Mouse (Mus musculus) lung, postnatal 10 days (tissue): ENCODE results near the gene Aebp2.
"Not testable (repeated sequence)": the region's sequence is repeated elsewhere in the genome, so short reads cannot be mapped to it uniquely, and the experiment has no call there.

Source experiments
- DNase-seq: peaks from one replicate; pipeline ENCODE4 v3.0.0; 2021

Aebp2 gene

DNA sequence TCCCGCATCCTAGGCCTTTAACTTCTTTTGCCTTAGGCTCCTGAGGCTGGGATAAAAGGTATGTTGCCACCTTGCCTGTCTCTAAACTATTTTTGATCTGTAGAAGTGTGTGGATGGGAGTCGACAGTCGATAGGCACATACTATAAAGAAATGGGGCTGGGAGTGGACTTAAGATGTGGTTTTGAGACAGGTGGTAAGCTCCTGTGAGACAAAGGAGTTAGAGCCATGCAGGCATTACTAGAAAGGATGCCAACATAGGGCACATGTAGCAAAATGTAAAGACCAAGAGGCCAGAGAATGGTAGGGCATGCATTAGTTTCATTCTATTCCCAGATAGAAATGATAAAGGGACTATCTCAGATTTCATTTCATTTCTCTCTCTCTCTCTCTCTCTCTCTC lies 34.5 kb downstream of the Aebp2 start:
- no peak for DNase-seq

DNA sequence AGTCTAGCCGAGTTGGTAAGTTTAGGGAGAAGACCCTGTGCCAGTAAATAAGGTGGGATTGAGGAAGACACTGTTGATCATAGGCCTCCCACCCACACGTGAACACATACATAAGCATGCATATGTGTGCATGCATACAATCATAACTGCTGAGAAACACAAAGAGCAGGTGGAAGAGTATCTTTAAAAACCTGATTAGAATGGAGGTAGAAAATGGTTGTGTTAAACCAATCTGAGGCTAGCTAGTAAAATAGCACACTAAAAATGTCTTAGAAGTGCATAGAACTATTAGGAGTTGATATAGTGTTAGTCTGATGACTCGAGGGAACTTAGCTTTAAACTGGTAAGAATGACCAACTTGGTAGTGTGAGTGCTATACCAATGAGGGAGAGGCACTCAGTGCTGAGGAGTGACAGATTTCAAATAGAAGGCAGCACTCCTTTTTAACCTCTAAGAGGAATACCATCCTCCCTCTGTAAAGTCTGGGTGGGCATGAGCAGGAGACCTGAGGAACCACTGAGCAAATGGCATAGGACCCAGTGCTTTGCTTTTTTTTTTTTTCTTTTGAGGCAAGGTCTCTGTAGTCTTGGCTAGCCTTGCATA lies 35.6 kb downstream of the Aebp2 start:
- DNase-seq = no peak

DNA sequence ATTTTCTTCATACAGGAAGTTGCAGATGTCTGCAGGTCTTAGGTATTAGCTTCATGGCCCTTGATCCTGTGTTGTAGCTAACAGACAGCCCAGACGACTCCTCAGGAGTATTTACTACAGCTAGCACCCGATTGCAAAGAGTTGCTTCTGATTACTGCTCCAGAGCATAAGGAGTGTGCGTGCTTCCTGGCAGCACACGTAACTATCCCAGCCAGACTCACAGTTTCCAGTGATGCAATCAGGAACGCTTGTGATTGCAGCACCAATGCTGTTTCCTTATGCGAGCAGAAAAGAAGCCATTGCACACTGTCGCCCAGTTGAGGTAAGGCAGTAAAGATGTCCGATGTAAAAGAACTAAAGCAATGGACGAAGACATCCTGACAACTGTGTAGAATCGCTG lies 38.6 kb downstream of the Aebp2 start:
- no peak for DNase-seq

DNA sequence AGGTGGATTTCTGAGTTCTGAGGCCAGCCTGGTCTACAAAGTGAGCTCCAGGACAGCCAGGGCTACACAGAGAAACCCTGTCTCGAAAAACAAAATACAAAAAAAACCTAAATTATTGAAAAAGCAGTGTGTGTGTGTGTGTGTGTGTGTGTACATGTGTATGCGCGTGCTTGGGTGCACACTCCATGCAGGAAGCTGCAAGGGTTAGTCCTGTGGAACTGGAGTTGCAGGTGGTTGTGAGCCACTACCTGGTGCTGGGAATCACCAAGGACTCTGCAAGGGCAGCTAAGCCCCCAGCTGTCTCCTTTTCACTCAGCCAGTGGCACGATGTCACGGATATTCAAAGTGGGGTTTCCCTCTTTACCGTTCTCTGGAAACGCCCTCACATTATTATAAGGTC lies 39.3 kb downstream of the Aebp2 start:
- no peak for DNase-seq

DNA sequence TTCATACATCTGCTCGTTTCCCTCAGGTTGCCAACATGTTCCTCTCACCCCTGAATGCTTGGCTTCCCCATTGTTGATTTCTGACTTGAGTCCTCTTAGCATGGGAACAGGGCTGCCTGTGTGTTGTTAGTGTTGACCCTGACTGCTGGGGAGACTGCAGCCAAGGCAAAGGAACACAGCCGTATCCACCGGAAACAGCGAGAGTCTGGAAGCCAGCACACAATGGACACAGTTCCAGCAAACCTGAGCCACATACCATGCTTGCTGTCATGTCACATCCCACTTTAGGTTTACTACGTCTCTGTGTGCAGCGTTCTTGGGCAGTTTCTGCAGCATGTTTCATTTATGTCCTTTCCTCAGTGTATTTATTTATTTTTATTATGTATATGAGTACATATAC lies 39.8 kb downstream of the Aebp2 start:
- peak; percentile 17 for DNase-seq

DNA sequence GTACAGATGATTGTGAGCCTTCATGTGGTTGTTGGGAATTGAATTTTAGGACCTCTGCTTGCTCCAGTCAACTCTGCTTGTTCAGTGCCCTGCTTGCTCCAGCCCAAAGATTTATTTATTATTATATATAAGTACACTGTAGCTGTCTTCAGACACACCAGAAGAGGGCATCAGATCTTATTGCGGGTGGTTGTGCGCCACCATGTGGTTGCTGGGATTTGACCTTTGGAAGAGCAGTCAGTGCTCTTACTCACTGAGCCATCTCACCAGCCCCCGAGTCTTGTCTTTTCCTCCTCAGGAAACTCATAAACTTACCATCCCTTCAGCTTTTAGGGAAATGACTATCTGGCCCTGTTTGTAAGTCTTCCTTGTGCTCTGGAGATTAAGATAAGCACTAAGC lies 40.2 kb downstream of the Aebp2 start:
- not testable (repeated sequence) for DNase-seq

DNA sequence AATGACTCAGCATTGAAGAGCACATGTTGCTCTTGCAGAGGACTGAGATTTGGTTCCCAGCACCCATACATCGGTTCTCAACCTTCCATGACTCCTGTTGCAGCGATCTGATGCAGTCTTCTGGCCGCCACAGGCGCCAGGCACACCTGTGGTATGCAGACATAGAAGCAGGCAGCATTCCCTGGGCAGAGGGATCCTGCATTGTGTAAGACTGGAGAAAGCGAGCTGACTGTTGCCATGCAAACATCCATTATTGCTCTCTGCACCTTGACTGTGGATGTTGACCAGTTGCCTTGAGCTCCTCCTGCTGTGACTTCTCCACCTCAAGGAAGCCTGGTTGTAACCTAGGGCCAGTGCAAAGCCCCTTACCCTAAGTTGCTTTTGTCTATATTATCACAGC lies 42.1 kb downstream of the Aebp2 start:
- no peak for DNase-seq

DNA sequence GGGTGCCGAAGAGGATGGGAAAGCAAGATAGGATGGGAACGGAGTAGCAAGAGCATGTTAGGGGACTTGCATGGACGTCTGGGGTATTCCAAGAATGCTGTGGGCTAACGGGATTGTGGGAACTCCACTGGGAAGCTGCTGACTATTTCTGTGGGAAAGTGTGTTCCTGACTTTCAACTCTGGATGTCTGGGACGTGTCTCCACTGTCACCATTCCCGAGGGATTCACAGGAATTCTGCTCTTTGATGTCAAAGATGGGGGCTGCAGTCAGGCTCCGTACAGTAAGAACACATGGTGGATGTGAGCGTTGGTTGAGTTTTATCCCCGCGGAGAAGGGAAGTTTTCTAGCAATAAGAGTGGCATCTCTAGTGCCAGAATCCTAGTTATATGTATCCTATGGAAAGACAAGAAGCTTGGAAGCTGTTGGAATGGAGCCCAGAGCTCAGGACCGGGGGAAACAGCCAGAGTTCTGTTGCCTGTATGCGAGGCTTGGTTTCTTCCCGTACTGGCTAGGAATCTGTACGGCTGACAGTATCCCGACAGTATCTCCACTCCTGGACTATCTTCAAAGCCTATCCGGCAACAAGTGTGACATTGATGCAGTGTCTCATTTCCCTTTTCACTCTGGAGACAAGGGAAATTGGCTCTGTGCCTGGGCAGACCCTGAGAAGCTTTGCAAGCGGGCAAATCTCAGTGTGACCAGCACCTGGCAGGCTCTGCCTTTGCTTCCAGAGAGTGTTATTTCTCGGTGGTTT lies 44.2 kb downstream of the Aebp2 start:
- peak; percentile 82 for DNase-seq

DNA sequence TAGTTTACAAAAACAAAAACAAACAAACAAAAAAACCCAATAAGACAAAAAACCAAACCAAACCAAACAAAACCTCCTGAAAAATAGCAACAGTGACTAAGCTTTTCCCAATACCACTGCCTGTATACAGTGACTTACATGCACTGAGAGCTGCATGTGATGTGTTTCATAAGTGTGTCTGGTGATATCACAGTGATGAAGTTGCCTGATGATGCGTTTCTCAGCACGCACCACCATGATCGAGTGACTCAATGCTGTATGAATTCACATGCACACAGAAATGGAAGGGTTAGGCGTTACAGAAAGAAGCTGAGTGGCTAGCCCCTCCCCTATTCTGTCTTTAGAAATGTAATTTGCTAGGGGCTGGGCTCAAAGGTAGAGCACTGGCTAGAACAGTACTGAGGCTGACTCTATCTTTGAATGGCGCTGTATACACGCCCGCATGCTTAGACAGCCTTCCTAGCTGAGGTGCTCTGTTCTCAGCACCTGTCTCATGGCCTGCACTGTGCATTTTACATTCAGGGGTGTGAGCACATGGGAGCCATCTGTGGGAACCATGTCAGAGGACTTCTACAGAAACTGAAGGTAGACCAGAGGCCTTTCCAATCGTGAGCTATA lies 44.9 kb downstream of the Aebp2 start:
- DNase-seq = no peak

DNA sequence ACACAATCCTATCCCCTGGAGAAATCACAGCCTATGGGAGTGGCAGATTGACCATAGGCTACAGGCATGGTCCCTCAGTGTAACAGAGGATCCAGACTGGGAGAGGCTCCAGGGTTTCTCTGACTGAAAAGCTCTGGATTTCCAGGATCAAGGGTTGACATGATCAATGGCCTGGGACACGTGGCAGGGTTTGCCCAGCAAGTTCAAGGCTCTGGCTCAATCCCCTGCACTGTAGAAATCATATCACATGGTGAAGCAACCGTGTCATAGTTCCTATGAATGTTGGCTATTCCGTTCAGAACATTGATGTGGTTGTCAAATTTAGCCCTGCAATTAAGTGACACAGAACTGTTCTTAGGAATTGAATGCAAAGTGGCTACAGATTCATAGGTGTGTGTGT lies 52.0 kb downstream of the Aebp2 start:
- no peak for DNase-seq

DNA sequence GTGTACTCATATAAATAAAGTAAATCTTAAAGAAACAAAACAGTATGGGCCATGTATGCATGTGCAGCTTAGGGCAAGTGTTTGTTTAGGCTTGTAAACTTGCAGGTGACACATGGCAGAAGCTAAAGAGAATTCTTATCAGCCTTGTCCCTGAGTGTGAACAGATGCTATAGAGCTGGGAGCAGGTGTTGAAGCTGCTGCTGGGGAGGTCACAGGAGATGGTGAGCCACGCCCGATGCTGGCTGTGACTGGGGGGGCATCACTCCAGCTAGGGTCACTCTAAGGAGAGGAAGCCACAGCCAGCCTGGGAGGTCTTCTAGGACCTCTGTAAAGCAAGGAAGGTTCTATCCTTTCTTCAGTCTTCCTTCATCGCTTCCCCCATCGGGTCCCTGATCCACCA lies 53.6 kb downstream of the Aebp2 start:
- no peak for DNase-seq

DNA sequence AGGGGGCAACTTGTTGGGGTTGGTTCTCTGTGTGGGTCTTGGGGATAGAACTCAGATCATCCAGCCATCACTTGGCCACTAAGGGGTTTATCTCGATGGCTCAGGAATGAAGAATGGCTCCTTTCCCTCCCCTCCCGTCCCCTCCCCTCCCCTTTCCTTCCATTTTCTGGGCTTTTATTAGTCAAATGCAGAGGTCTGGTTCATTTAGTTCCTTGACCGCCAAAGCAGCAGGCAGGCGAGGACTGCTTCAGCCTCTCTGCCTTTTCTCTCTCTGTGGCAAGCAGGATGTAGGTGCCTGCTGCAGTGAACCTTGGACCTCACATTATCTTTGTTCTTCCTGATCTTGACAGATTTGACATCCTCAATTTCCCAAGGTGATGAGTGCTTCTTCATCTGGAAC lies 54.6 kb downstream of the Aebp2 start:
- DNase-seq = no peak

DNA sequence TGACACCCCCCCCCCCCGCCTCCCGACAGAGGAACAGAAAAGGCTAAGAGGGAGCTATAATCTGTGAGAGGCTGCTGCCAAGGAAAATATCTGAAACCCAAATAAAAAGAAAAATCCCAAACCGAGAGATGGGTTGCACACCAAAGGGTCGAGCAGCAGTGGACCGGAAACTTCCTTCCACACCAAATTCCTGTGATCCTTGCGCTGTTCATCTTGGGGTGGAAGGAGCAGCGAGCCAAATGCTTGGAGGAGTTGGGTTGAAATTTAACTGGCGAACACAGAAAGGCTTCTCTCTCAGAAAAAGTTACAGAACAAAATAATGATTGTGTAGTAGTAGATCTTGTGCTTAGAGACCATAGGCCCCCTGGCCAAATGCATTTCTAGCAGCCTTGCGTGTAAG lies 55.5 kb downstream of the Aebp2 start:
- DNase-seq = no peak

DNA sequence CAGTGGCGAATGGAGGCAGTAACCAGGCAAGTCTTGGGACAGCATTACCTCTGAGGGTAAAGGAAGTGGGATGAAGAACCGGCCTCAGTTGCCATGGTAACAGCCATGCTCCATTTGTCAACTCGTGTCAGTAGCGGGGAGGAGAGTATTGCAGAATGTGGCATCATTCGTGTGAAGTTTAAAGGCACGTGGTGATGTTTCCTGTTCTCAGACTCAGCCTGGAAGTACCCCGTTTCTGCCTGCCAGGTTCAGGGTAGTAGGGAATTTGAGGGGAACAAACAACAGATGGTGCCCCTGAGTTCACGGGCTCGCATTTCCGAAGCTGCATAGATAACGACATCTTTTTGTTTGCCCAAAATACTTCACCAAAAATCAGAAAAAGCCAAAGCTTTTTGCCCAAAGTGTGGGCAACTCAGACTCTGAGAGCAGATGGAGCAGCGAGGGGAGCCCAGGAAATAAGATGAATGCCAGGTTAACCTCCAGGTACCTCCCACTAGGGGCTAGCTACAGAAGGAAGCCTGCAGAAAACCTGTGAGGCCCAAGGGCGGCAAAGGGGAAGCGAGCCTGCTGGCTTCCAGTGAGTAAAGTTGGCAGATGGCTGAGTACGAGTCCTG lies 56.3 kb downstream of the Aebp2 start:
- peak; percentile 58 for DNase-seq

DNA sequence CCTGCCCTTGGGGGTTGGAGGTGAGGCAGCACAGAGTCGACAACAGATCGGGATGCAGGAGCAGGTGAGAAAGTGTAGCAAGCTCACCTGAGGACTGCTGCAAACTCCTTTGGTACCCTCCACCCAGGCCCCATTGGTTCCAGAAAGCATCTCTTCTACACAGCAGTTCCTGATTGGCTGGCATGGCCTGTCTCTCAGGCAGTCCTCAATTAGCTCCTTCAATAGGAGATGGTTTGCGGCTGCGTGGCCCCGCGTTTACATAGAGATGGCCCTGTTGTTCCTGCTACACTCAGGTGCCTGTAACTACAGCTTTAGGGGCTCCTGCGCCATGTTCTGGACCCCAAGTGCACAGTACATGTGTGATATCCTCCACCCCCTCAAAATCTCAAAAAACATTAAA lies 58.2 kb downstream of the Aebp2 start:
- DNase-seq = no peak

DNA sequence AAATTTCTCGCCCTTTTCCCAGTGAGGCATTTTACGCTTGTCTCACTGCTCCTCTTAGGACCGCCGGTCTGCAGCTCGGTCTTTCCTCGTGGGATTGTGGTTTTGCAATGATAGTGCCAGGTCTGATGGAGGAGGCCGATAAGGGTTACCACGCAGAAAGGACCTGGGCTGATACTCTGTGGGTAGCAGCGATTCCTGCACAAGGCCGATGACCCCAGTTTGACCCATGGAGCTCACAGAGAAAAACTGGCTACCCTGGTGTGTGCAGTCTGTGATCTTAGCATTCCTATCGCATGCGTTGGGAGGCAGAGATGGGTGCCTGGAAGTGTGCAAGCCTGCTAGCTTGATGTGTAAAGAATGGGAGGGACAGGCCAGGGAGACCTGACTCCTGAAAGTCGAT lies 60.4 kb downstream of the Aebp2 start:
- DNase-seq = no peak

DNA sequence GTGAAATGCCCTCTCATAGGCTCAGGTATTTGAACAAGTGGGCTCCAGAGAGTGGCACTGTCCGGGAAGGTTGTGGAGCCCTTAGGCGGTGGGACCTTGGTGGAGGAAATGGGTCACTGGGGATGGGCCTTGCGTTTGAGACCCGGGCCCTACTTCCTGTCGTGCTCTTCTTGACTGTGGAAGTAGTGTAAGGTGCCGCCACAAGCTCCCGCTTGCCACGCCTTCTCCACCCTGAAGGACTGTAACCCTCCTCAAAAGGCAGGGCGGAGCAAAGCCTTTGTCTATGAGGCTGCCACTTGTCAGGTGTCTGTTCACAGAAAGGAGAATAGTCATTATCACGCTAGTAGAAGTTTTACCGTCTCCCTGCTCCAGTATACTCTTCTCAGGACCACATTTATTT lies 61.9 kb downstream of the Aebp2 start:
- DNase-seq = no peak

DNA sequence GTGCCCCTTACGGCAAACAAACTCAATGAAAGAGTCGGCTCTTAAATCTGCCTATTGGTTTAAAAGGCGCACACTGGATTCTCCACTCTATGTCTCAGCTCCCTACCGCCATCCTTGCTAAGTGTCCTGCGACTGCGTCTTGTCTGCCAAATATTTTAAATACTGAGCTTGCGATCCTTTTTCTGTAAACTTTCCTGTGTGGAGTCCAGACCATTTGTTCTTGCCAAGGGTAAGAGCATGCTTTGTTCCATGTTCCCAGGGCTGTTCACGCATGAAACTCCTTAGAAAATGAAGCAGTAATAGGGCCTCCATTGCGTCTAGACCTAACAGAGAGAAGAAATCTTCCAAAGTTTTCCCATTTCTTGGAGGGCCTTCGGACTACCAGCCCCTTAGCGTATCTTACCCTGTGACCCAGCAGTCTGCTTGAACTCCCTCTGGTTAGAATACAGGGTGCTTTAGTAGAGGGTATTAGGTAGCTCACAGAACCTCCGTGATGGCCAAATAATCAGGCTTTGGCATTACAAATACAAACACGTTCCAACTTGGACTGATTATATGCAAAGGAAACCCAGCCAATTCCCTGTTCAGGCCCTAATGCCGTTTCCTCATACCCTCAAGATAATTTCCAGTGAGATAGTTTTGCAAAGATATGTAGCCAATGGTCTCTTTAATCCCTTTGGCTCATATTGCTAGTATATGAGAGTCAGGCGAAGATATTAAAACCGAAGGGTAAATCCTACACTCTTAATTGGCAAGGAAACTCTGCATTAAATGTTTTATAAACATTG lies 67.3 kb downstream of the Aebp2 start:
- DNase-seq = peak; percentile 36

DNA sequence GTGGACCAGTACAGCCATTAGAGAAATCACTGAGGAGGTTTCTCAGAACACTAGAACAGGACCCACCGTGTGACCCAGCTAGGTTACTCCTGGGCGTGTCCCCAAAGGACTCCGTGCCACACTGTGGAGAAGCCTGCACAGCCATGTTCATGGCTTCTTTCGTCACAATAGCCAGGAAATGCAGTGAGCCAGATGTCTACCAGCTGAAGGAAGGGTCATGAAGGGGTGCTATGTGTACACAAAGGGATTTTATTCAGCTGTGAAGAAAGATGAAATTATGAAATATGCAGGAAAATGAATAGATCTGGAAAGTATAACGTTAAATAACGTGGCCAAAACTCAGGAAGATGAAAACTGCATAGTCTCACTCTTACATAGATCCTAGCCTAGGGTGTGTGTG lies 69.7 kb downstream of the Aebp2 start:
- peak; percentile 29 for DNase-seq

DNA sequence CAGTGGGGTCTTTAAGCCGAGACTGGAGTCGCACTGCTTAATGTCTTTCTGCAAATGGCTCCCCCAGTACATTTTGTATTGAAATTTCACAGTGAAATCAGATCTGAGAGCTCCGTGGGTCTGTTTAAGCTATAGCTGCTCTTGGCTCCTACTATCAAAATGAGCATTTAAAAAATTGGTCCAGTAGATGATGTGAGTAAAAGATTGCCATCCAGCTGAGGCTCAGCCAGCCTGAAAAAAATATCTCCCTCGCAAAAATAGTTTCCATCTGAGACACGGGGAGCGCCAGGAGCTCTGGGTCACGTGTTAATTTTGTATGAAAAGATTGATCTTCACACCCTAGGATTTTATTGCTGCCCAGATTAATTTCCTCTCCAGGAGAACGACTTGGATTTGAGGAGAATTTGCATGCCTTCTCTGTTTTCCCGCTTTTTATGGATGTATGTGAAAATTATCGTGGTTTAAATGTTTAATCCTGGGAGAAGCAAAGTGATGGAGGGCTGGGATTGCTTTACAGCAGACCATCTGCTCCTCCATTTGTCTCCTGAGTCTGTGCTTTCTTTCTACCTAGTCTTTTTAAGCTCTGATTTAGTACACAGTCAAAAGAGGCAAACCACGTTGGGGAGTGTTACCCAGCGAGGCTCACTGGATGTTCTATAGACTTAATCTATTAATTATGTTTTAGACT lies 73.9 kb downstream of the Aebp2 start:
- DNase-seq = no peak

DNA sequence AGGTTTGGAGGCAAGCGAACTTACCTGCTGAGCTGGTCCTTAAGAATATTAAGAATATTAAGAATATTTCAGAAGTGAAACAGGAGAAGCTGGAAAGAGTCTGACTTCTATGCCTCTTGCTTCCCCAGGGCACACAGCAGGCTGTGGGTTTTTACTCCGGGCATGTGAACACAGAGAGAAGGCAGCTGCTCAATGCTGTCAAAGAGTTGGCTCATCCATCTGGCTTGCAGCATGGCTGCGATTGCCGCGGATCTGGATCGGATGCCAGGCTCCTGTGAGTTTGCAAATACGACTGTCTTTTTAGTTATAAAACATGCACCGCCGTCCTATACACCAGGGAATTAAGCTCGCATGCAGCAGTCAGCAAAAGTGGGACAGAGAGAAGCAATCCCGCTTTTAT lies 75.5 kb downstream of the Aebp2 start:
- peak; percentile 63 for DNase-seq

DNA sequence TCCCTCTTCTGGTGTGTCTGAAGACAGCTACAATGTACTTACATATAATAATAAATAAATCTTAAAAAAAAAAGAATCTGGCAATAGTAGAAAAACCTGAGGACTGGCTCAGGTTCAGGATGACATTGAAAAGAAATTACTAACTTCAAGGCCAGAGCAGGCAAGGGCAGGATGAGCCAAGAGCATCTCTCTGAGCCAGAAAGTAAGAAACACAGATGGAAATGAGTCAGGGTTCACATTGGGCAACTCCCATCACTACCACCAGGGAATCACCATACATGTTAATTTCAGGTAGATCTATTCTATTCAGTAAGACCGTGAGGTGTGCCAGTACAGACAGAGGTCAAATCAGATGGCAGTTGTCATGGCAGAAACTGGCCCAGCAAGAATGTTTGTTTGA lies 76.1 kb downstream of the Aebp2 start:
- no peak for DNase-seq

DNA sequence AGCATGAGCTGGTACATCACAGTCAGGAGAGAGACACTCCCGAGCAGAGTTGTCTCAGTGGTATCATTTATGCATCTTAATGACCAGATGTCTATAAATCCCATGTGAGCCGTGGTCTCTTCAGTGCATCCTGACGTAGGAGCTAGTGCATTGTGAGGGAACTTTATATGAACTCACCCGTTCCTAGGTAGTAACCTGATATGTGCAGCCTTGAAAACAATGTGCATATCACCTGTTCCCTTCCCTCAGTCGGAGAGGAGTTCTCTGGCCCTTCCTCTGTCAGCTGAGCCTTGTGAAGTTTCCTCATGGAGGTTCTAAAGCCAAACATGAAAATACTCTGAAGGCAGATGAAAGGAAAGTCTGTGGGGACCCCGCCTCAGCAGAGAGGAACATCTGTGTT lies 78.8 kb downstream of the Aebp2 start:
- no peak for DNase-seq
